Mouse (Mus musculus) ES-E14 (cell line): ENCODE data around the gene Btbd19. TPM values are rescaled to one million over a fixed set of nuclear protein-coding genes. Genes with fewer than 3 reads are reported as not detected.

ENCODE experiments used
- DNase-seq: peaks from one replicate; pipeline ENCODE4 v3.0.0-alpha.2; 2013; ENCODE audit warnings: low read depth, low spot score
- H3K27ac ChIP-seq: 2 replicates; pipeline ENCODE4 v1.5.1; 2012; ENCODE audit warnings: low read depth, mild to moderate bottlenecking, low read length, moderate library complexity, mixed read lengths; ENCODE audit not compliant: poor library complexity, insufficient read depth, severe bottlenecking
- H3K36me3 ChIP-seq: 2 replicates; pipeline ENCODE4 v1.6.1; 2012; ENCODE audit warnings: mild to moderate bottlenecking, low read length, moderate library complexity, mixed read lengths; ENCODE audit not compliant: control insufficient read depth, poor library complexity, insufficient read depth, severe bottlenecking
- H3K4me1 ChIP-seq, 2 experiments: fragments of 150-350 bp in 1 of 2; sonication (generic) in 1 of 2; 2 replicates each; pipeline ENCODE4 v1.6.1; 2012; ENCODE audit warnings: low read length in 2 of 2, mild to moderate bottlenecking in 1 of 2, mixed read lengths in 1 of 2; ENCODE audit not compliant: control insufficient read depth in 2 of 2, insufficient read depth in 2 of 2, poor library complexity in 1 of 2
- H3K4me3 ChIP-seq, 2 experiments: fragments of 150-350 bp in 1 of 2; sonication (generic) in 1 of 2; 2 replicates each; pipeline ENCODE4 v1.5.1; 2012; ENCODE audit warnings: low read length in 2 of 2, low read depth in 1 of 2, mild to moderate bottlenecking in 1 of 2, mixed read lengths in 1 of 2; ENCODE audit not compliant: insufficient read depth in 1 of 2, poor library complexity in 1 of 2, severe bottlenecking in 1 of 2
- H3K9ac ChIP-seq: 2 replicates; pipeline ENCODE4 v1.6.1; 2012; ENCODE audit warnings: low read depth, mild to moderate bottlenecking, low read length, mixed read lengths; ENCODE audit not compliant: poor library complexity, insufficient read depth, severe bottlenecking
- H3K9me3 ChIP-seq: fragments of 150-350 bp; sonication (generic); 2 replicates; pipeline ENCODE4 v1.6.1; 2012; ENCODE audit warnings: low read depth, mild to moderate bottlenecking, low read length; ENCODE audit not compliant: control insufficient read depth, insufficient read depth
- CHD2 ChIP-seq: IDR thresholded peaks from 2 replicates; pipeline ENCODE4 v1.6.1; 2014; ENCODE audit warnings: mild to moderate bottlenecking, low read depth, low read length, inconsistent platforms
- HCFC1 ChIP-seq: IDR thresholded peaks from 2 replicates; pipeline ENCODE4 v1.6.1; 2012; ENCODE audit warnings: low read length, inconsistent platforms, borderline replicate concordance; ENCODE audit not compliant: insufficient read depth
- MAFK ChIP-seq: IDR thresholded peaks from 2 replicates; pipeline ENCODE4 v1.6.1; 2014; ENCODE audit warnings: mild to moderate bottlenecking, low read depth, low read length, inconsistent platforms; ENCODE audit not compliant: insufficient read depth
- ZC3H11A ChIP-seq: IDR thresholded peaks from 2 replicates; pipeline ENCODE4 v1.6.1; 2012; ENCODE audit warnings: low read depth, mild to moderate bottlenecking, inconsistent platforms, low read length, borderline replicate concordance
- ZNF384 ChIP-seq: IDR thresholded peaks from 2 replicates; pipeline ENCODE4 v1.6.1; 2012; ENCODE audit warnings: low read depth, low read length, inconsistent platforms
- in situ Hi-C, 2 experiments: fragments of 600-800 bp; cut with MboI; formaldehyde crosslinking; loops; one replicate each; pipeline ENCODE4 v1.15.1; 2025; ENCODE audit warnings: low sequenced_read_pairs in 2 of 2, inconsistent platforms in 1 of 2; ENCODE audit not compliant: unreplicated experiment in 2 of 2
- total RNA-seq: library from RNA; depleted of rRNA; stranded (reverse); fragments of 300-350 nt; gene quantifications from 2 replicates; pipeline ENCODE4 v1.2.3, GENCODE M21; 2012

Gene Btbd19
- total RNA-seq, 1 experiment = 51.2 TPM

DNA sequence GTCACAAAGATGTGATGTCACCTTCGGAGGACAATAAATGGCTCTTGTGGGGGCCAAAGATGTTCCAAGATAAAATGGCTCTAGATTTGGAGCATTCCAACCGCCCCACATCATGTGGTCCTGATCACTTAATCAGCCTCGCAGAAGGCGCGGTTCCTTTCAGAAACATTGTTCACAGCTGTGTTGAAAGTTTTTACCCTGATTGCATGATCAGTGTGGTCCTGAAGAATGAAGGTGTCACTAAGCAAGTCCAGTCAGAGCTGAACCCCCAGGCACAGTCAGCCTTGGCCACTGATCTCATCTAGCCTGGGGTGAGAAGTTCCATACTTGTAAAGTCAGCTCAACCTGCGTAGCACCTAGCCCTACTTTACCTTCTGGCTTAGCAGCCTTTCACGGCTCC is 7.6 kb downstream of the Btbd19 start:
- DNase-seq = no peak
- H3K9ac ChIP-seq = no peak overlapping the region
- no peak overlapping the region for H3K27ac ChIP-seq
- H3K4me3 ChIP-seq = no peak overlapping the region
- no peaks in the 10 kb centered on the region for H3K9me3 ChIP-seq
- TF ChIP-seq MAFK = no peak
- TF ChIP-seq HCFC1 = no peak
- TF ChIP-seq ZC3H11A = no peak
- TF ChIP-seq CHD2 = no peak
- TF ChIP-seq ZNF384 = no peak
- in situ Hi-C loops = no loop called here
- peaks cover 0 to 10% of the 10 kb centered on the region in 2 experiments; a peak in 2 of 4 replicates for H3K4me1 ChIP-seq
- H3K36me3 ChIP-seq = peaks cover 22% of the 10 kb centered on the region

DNA sequence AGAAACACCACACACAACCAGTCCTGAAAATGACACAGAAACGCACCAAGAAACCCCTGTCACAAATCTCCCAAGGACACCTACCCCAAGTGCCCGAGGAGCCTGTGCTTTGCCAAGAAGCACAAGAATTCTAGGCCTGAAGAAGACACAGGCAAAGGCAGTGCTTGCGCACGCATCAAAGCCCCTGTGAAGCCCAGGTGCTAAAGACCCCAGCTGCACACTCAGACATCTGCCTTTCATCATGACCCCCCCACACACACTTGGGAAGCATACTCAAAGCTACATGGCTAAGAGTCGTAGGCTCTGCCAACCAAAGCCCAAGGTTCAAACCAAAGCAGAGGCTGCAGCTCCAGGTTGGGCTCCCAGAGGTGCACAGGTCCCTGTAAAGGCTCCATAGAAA is 9.9 kb downstream of the Btbd19 start:
- Histone ChIP-seq H3K36me3 (peaks cover 36% of the 10 kb centered on the region), H3K9ac (no peak overlapping the region), H3K4me3 (no peak overlapping the region), H3K27ac (no peak overlapping the region), H3K9me3 (no peaks in the 10 kb centered on the region), H3K4me1 (peaks cover 0 to 3% of the 10 kb centered on the region in 2 experiments; a peak in 1 of 4 replicates)
- in situ Hi-C loops = no loop called here
- no peak for TF ChIP-seq MAFK
- TF ChIP-seq ZC3H11A = no peak
- no peak for TF ChIP-seq ZNF384
- TF ChIP-seq CHD2 = no peak
- no peak for TF ChIP-seq HCFC1
- DNase-seq = no peak

DNA sequence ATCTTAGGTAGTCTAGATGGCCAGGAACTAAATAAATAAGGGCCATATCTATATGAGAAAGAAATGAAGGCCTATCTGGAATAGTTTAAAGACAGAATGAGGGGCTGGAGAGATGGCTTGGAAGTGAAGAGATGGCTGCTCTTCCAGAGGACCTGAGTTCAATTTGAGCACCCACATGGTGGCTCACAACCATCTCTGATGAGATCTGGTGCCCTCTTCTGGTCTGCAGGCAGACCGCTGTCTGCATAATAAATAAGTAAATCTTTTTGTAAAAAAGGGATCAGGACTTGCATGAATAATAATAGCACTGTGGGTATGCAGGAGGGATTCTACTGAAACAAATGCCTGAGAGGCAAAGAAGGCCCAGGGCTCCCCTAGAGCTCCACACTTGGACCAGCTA is 12.3 kb downstream of the Btbd19 start:
- H3K27ac ChIP-seq = no peak overlapping the region
- H3K4me3 ChIP-seq = no peak overlapping the region
- H3K36me3 ChIP-seq = peaks cover 52% of the 10 kb centered on the region
- no peak for DNase-seq
- peaks cover 0 to 18% of the 10 kb centered on the region in 2 experiments; a peak in 1 of 4 replicates for H3K4me1 ChIP-seq
- no peaks in the 10 kb centered on the region for H3K9me3 ChIP-seq
- H3K9ac ChIP-seq = no peak overlapping the region
- in situ Hi-C loops = no loop called here
- no peak for TF ChIP-seq CHD2
- no peak for TF ChIP-seq ZNF384
- TF ChIP-seq ZC3H11A = no peak
- TF ChIP-seq HCFC1 = no peak
- TF ChIP-seq MAFK = no peak

DNA sequence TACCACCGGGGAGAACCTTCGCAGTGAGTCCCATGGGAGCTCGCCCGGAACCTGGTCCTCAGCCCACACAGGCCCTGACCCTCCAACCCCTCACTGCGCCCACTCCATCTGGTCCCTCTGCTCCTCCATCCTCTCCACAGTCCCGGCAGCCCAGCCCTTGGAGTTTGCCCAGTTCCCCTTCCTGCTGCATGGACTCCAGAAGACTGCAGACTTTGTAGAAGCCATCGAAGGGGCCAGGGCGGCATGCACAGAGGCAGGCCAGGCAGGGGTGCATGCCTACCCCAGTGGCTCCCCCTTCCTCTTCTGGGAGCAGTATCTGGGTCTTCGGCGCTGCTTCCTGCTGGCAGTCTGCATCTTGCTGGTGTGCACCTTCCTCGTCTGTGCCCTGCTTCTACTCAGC is 14.5 kb downstream of the Btbd19 start:
- H3K27ac ChIP-seq = no peak overlapping the region
- H3K9me3 ChIP-seq = no peaks in the 10 kb centered on the region
- no peak overlapping the region for H3K9ac ChIP-seq
- TF ChIP-seq MAFK (no peak), CHD2 (no peak)
- DNase-seq = no peak
- H3K4me1 ChIP-seq = peaks cover 0 to 25% of the 10 kb centered on the region in 2 experiments; a peak in 1 of 4 replicates
- in situ Hi-C loops = no loop called here
- no peak overlapping the region for H3K4me3 ChIP-seq
- H3K36me3 ChIP-seq = peaks cover 53% of the 10 kb centered on the region

DNA sequence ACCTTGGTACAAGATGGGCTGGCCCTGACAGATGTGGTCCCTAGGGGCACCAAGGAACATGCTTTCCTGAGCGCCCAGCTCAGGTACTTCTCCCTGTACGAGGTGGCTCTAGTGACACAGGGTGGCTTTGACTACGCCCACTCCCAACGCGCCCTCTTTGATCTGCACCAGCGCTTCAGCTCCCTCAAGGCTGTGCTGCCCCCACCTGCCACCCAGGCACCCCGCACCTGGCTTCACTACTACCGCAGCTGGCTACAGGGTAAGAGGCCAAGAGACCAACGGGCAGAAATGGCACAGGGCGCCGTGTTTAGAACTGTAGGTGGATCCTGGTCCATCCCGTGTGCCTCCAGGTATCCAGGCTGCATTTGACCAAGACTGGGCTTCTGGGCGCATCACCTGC is 15.3 kb downstream of the Btbd19 start:
- no peak for DNase-seq
- Histone ChIP-seq H3K4me1 (peaks cover 0 to 32% of the 10 kb centered on the region in 2 experiments; a peak in 2 of 4 replicates), H3K36me3 (peaks cover 53% of the 10 kb centered on the region), H3K9ac (no peak overlapping the region), H3K27ac (no peak overlapping the region), H3K4me3 (peak overlapping the region; percentile 38 to 53; a peak in 2 of 4 replicates), H3K9me3 (no peaks in the 10 kb centered on the region)
- TF ChIP-seq ZNF384 (no peak), MAFK (no peak), CHD2 (no peak), ZC3H11A (no peak), HCFC1 (no peak)
- in situ Hi-C loops = no loop called here
